ENCODE assay signal across 9 mouse cellular contexts in genomic region chr12:64902506-64902905, GRCm38 (mm10). TPM values are rescaled to one million over a fixed set of nuclear protein-coding genes. Genes with fewer than 3 reads are reported as not detected.
A peak's percentile ranks its signal among the peaks of the same experiment; 100 is the strongest.
DNase-seq lines count a peak whose midpoint lies in the region; ATAC-seq and TF ChIP-seq lines count a peak whose summit lies in the region.
"Had no signal": no experiment of that assay in that cellular context is flagged by ENCODE, and none has a peak within 500 bp of the region (broad histone marks: within the 10 kb centered on the region; RNA-seq: fewer than 3 reads in every experiment).

No protein-coding gene starts in this region.

- peak; percentile 34 for DNase-seq in right cerebral cortex, adult 18-20 months
- DNase-seq in right cerebral cortex, postnatal 36 days (ENCODE audit: low spot score in 2 of 2), result no peak
- DNase-seq in heart, postnatal 14 days, result peak; percentile 62 to 79
- DNase-seq in lung, embryonic 14.5 days, result peak; percentile 92
- peak; percentile 76 for DNase-seq in skeletal muscle tissue, adult 2 months (ENCODE audit: low read depth, low spot score)
- DNase-seq in thymus, adult 2 months, result no peak
- no peak for DNase-seq in thymus, postnatal 14 days
- DNase-seq: liver, embryonic 13.5 days had no signal

- 21% methylated on average over 8 of the region's 8 CpGs for WGBS in embryonic facial prominence, embryonic 15.5 days
- 19% methylated on average over 8 of the region's 8 CpGs for WGBS in lung, embryonic 14.5 days
- WGBS in thymus, adult 2 months, result 45% methylated on average over 8 of the region's 8 CpGs

- no peak overlapping the region for H3K9ac ChIP-seq in embryonic facial prominence, embryonic 15.5 days
- 0 out of 2 replicates have a peak overlapping the region, but pooled peaks have one; percentile 1 for H3K9ac ChIP-seq in lung, embryonic 14.5 days
- H3K9ac ChIP-seq: liver, embryonic 13.5 days had no signal

- no peak overlapping the region for H3K4me3 ChIP-seq in embryonic facial prominence, embryonic 15.5 days (replicated peaks)
- no peak overlapping the region for H3K4me3 ChIP-seq in lung, embryonic 14.5 days (ENCODE audit: low read depth, low read length)
- H3K4me3 ChIP-seq in thymus, adult 2 months (ENCODE audit: control insufficient read depth, insufficient read depth, low read length), result no peak overlapping the region
- H3K4me3 ChIP-seq: liver, embryonic 13.5 days had no signal

- H3K27me3 ChIP-seq in embryonic facial prominence, embryonic 15.5 days, result no peaks in the 10 kb centered on the region
- no peaks in the 10 kb centered on the region for H3K27me3 ChIP-seq in lung, embryonic 14.5 days (ENCODE audit: insufficient read depth, low read length)
- H3K27me3 ChIP-seq in thymus, adult 2 months (ENCODE audit: control insufficient read depth, insufficient read depth, low read length), result no peaks in the 10 kb centered on the region
- H3K27me3 ChIP-seq: liver, embryonic 13.5 days had no signal

- H3K9me3 ChIP-seq in embryonic facial prominence, embryonic 15.5 days (replicated peaks), result no peaks in the 10 kb centered on the region
- H3K9me3 ChIP-seq in lung, embryonic 14.5 days (ENCODE audit: low read depth, low read length), result no peaks in the 10 kb centered on the region
- H3K9me3 ChIP-seq: liver, embryonic 13.5 days had no signal

- no peak for TF ChIP-seq CTCF in lung, embryonic 14.5 days (IDR thresholded peaks at IDR 0.05; ENCODE audit: low read depth)
- TF ChIP-seq CTCF in thymus, adult 2 months (IDR thresholded peaks at IDR 0.05; ENCODE audit: borderline replicate concordance, control insufficient read depth, extremely low read depth, insufficient read depth, low read length, poor library complexity), result no peak

- no peak for TF ChIP-seq POLR2A in thymus, adult 2 months (IDR thresholded peaks at IDR 0.05; ENCODE audit: control insufficient read depth, extremely low read depth, insufficient read depth, low read length, poor library complexity)

- intact Hi-C loops in heart, postnatal 14 days (cut with DNase I), result no loop called here

- peak overlapping the region; percentile 21; the same call in 1 of the 2 replicates for H3K4me2 ChIP-seq in embryonic facial prominence, embryonic 15.5 days (replicated peaks)
- peak overlapping the region; percentile 37; the same call in 1 of the 2 replicates for H3K4me2 ChIP-seq in lung, embryonic 14.5 days
- H3K4me2 ChIP-seq: liver, embryonic 13.5 days had no signal

- peak; percentile 79 for ATAC-seq in embryonic facial prominence, embryonic 15.5 days (ENCODE audit: insufficient number of reproducible peaks, low FRiP score, low TSS enrichment, low read depth)
- ATAC-seq in lung, embryonic 14.5 days (ENCODE audit: insufficient read depth), result peak; percentile 94

- peaks cover 10% of the 10 kb centered on the region for H3K4me1 ChIP-seq in embryonic facial prominence, embryonic 15.5 days
- no peaks in the 10 kb centered on the region; the same call in 1 of the 2 replicates for H3K4me1 ChIP-seq in lung, embryonic 14.5 days (ENCODE audit: insufficient read depth)
- no peaks in the 10 kb centered on the region for H3K4me1 ChIP-seq in thymus, adult 2 months (replicated peaks; ENCODE audit: control insufficient read depth, insufficient read depth, low read length)
- H3K4me1 ChIP-seq: liver, embryonic 13.5 days had no signal

- no peaks in the 10 kb centered on the region for H3K36me3 ChIP-seq in embryonic facial prominence, embryonic 15.5 days
- no peaks in the 10 kb centered on the region for H3K36me3 ChIP-seq in lung, embryonic 14.5 days (ENCODE audit: insufficient read depth)
- H3K36me3 ChIP-seq in thymus, adult 2 months (ENCODE audit: control insufficient read depth, insufficient read depth, low read length), result no peaks in the 10 kb centered on the region
- H3K36me3 ChIP-seq: liver, embryonic 13.5 days had no signal

- no peak overlapping the region for H3K27ac ChIP-seq in embryonic facial prominence, embryonic 15.5 days (replicated peaks)
- H3K27ac ChIP-seq in lung, embryonic 14.5 days (ENCODE audit: low read depth), result peak overlapping the region; percentile 54
- H3K27ac ChIP-seq in thymus, adult 2 months (ENCODE audit: control insufficient read depth, insufficient read depth, low read length), result no peak overlapping the region
- H3K27ac ChIP-seq: liver, embryonic 13.5 days had no signal

RNA-seq across cellular contexts. Expression of gene Gm527, which starts 15.2 kb away (rescaled TPM):
- polyA plus RNA-seq in embryonic facial prominence, embryonic 15.5 days (2015; fragmentation: Nextera tagmentation; extraction: Ambion mirVana), result 3.6 and 4.2 TPM in 2 replicates
- 1 to 10 TPM; 3.3 to 4.3 TPM for total RNA-seq in heart, postnatal 14 days (2021)
- polyA plus RNA-seq in lung, embryonic 14.5 days (2014; fragmentation: Nextera tagmentation; extraction: Ambion mirVana), result 1.3 and 1.8 TPM in 2 replicates
- polyA plus RNA-seq in thymus, adult 2 months (2012; rRNA removed), result 0.89 and 1.3 TPM in 2 replicates

Comparison
In these comparisons a context has a peak if more than half of its experiments do, and no peak if none do; other contexts are left out.
1. DNase-seq: peak in right cerebral cortex, adult 18-20 months (single experiment), heart, postnatal 14 days (2 of 2), lung, embryonic 14.5 days (single experiment) and skeletal muscle tissue, adult 2 months (single experiment); none in right cerebral cortex, postnatal 36 days (0 of 2), thymus, adult 2 months (single experiment) and thymus, postnatal 14 days (single experiment).